In the genomic region with DNA sequence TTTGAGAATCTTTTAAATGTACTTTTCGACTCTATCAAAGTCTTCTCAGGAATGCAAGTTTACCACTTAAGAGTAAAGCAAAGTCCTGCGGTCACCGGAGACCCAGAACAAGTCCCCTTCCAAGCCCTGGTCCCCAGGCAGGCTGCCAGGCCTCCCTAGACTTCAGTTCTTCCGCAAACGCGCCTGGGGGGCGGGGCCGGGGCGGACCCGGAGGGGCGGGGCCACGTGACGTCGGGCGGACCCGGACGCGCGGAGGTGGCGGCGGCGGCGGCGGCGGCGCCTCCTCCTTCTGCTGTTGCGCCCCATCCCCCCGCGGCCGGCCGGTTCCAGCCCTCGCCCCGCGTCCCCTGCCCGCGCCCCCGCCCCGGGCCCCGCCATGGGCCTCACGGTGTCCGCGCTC, we compare ENCODE assay signal across 8 mouse cellular contexts. TPM values are rescaled to one million over a fixed set of nuclear protein-coding genes. Genes with fewer than 3 reads are reported as not detected.
DNase-seq lines count a peak whose midpoint lies in the region; ATAC-seq and TF ChIP-seq lines count a peak whose summit lies in the region.

A gene (plus strand): TSS at position 248 of the 400 bp plus-strand sequence.

- peak within 1 kb of the TSS; percentile 90 to 96 for H3K4me3 ChIP-seq in ES-E14 (ENCODE audit: insufficient read depth in 1 of 2, low read depth in 1 of 2, low read length in 2 of 2, poor library complexity in 1 of 2, severe bottlenecking in 1 of 2)
- H3K4me3 ChIP-seq in forebrain, postnatal 0 days (ENCODE audit: low read depth, low read length) = peak within 1 kb of the TSS; percentile 86
- peak within 1 kb of the TSS; percentile 92 for H3K4me3 ChIP-seq in lung, embryonic 15.5 days

- ATAC-seq in forebrain, postnatal 0 days = peak; percentile 81
- ATAC-seq in lung, embryonic 15.5 days (ENCODE audit: borderline replicate concordance, extremely low read depth, low FRiP score, low TSS enrichment) = peak; percentile 74

- WGBS in forebrain, postnatal 0 days = 4% methylated on average over 31 of the region's 42 CpGs
- 1% methylated on average over 24 of the region's 42 CpGs for WGBS in lung, embryonic 15.5 days

- no peaks in the 10 kb centered on the region for H3K27me3 ChIP-seq in forebrain, postnatal 0 days (ENCODE audit: insufficient read depth, low read length)
- no peaks in the 10 kb centered on the region for H3K27me3 ChIP-seq in lung, embryonic 15.5 days

- TF ChIP-seq CTCF in forebrain, postnatal 0 days (IDR thresholded peaks at IDR 0.05; ENCODE audit: low read depth) = no peak

- no peaks in the 10 kb centered on the region for H3K9me3 ChIP-seq in ES-E14 (ENCODE audit: control insufficient read depth, insufficient read depth, low read depth, low read length)
- no peaks in the 10 kb centered on the region for H3K9me3 ChIP-seq in forebrain, postnatal 0 days (ENCODE audit: low read length)
- no peaks in the 10 kb centered on the region for H3K9me3 ChIP-seq in lung, embryonic 15.5 days

- peak; percentile 53 for DNase-seq in ES-E14 (ENCODE audit: low read depth, low spot score)
- peak; percentile 92 to 97 for DNase-seq in cerebellum, adult 18-20 months
- DNase-seq in forebrain, postnatal 0 days = peak; percentile 92
- DNase-seq in heart, postnatal 4 days = peak; percentile 98
- peak; percentile 74 to 89 for DNase-seq in layer of hippocampus, adult 8-10 months (ENCODE audit: low spot score in 2 of 2)
- peak; percentile 88 for DNase-seq in ovary, adult 18-20 months (ENCODE audit: low spot score)
- DNase-seq in thymus, postnatal 0 days (ENCODE audit: low spot score) = peak; percentile 89

- peak within 1 kb of the TSS; percentile 79 for H3K9ac ChIP-seq in ES-E14 (ENCODE audit: insufficient read depth, low read depth, low read length, poor library complexity, severe bottlenecking)
- peak within 1 kb of the TSS; percentile 97 for H3K9ac ChIP-seq in forebrain, postnatal 0 days
- H3K9ac ChIP-seq in lung, embryonic 15.5 days = peak within 1 kb of the TSS; percentile 97

- peaks cover 2 to 7% of the 10 kb centered on the region in 2 experiments; a peak in 1 of 4 replicates for H3K4me1 ChIP-seq in ES-E14 (ENCODE audit: control insufficient read depth in 2 of 2, insufficient read depth in 2 of 2, low read length in 2 of 2, poor library complexity in 1 of 2)
- peaks cover 24% of the 10 kb centered on the region for H3K4me1 ChIP-seq in forebrain, postnatal 0 days (ENCODE audit: insufficient read depth)
- peaks cover 34% of the 10 kb centered on the region for H3K4me1 ChIP-seq in lung, embryonic 15.5 days

- H3K27ac ChIP-seq in ES-E14 (ENCODE audit: insufficient read depth, low read depth, low read length, poor library complexity, severe bottlenecking) = no peak within 1 kb of the TSS; the same call in 1 of the 2 replicates
- peak within 1 kb of the TSS; percentile 80 for H3K27ac ChIP-seq in forebrain, postnatal 0 days (ENCODE audit: low read depth, low read length)
- H3K27ac ChIP-seq in lung, embryonic 15.5 days = peak within 1 kb of the TSS; percentile 84

- H3K4me2 ChIP-seq in forebrain, postnatal 0 days (ENCODE audit: low read depth) = peak within 1 kb of the TSS; percentile 74
- H3K4me2 ChIP-seq in lung, embryonic 15.5 days = peak within 1 kb of the TSS; percentile 62

- in situ Hi-C loops in ES-E14 (cut with MboI; ENCODE audit: low sequenced_read_pairs in 2 of 2, unreplicated experiment in 2 of 2) = no loop called here

- H3K36me3 ChIP-seq in ES-E14 (ENCODE audit: control insufficient read depth, insufficient read depth, low read length, poor library complexity, severe bottlenecking) = peaks cover 11% of the 10 kb centered on the region; the same call in 1 of the 2 replicates
- H3K36me3 ChIP-seq in forebrain, postnatal 0 days (ENCODE audit: insufficient read depth) = peaks cover 32% of the 10 kb centered on the region
- peaks cover 27% of the 10 kb centered on the region for H3K36me3 ChIP-seq in lung, embryonic 15.5 days

TF ChIP-seq in ES-E14, 5 proteins besides CTCF, POLR2A, EP300 and RAD21:
- TF ChIP-seq MAFK (IDR thresholded peaks at IDR 0.05; ENCODE audit: insufficient read depth, low read depth, low read length) (no peak), ZNF384 (IDR thresholded peaks at IDR 0.05; ENCODE audit: low read depth, low read length) (no peak), HCFC1 (IDR thresholded peaks at IDR 0.05; ENCODE audit: borderline replicate concordance, insufficient read depth, low read length) (no peak), ZC3H11A (IDR thresholded peaks at IDR 0.05; ENCODE audit: borderline replicate concordance, low read depth, low read length) (no peak)
TF ChIP-seq in ES-E14: peak in this region for 0.

RNA-seq across cellular contexts. Expression of the gene that starts here (rescaled TPM):
- 70.1 and 81.1 TPM in 2 replicates for total RNA-seq in ES-E14 (2012; rRNA removed)
- 292 and 346 TPM in 2 replicates for total RNA-seq in forebrain, postnatal 0 days (2014; rRNA removed)
- 536 and 587 TPM in 2 replicates for polyA plus RNA-seq in forebrain, postnatal 0 days (2015; fragmentation: Nextera tagmentation; extraction: Ambion mirVana)
- total RNA-seq in heart, postnatal 4 days (2021) = 100 to 1,000 TPM; 199 to 205 TPM
- 100 to 1,000 TPM; 233 to 249 (median 241) TPM for total RNA-seq in layer of hippocampus, adult 8-10 months (2022)
- polyA plus RNA-seq in lung, embryonic 15.5 days (2015; fragmentation: Nextera tagmentation; extraction: Ambion mirVana) = 373 and 387 TPM in 2 replicates
- polyA plus RNA-seq in thymus, postnatal 0 days (2015; fragmentation: Nextera tagmentation; extraction: Ambion mirVana) = 293 and 304 TPM in 2 replicates
